Mouse (Mus musculus) bone marrow macrophage, adult 2 months (primary cell): Measurements from ENCODE around the gene Fam57a.

Source experiments
- CTCF ChIP-seq: IDR thresholded peaks from 2 replicates; pipeline ENCODE4 v1.5.1; 2012; ENCODE audit warnings: low read depth, mild to moderate bottlenecking, low read length, moderate library complexity
- POLR2A ChIP-seq: IDR thresholded peaks from 2 replicates; pipeline ENCODE4 v1.6.1; 2012; ENCODE audit warnings: mild to moderate bottlenecking, low read depth, low read length, borderline replicate concordance

DNA sequence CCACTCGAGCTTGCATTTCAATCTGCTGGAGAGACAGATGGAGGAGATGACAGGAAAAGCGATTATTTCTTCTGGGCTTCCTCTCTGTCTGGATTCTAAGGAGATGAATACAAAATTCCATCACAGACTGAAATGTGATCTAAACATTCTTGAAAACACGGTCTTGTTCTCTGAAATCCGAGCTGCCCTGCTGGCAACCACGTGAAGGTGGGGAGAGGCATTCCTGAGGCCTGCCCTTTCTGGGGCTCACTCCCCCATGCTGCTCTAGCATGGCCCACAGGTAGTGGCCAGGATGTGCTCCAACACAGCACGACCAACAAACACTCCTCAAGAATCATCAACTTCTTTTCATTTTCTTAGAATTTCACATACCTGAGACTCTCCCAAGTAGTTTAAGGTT, 19.2 kb upstream of the Fam57a start:
- TF ChIP-seq CTCF (no peak), POLR2A (no peak)
